Mouse (Mus musculus) spleen, adult 2 months (tissue): Measurements from ENCODE around the gene Ncam2.

Experiments
- CTCF ChIP-seq: fragments of 200-500 bp; IDR thresholded peaks from 2 replicates; pipeline ENCODE4 v1.5.1; 2011; ENCODE audit warnings: mild to moderate bottlenecking, inconsistent platforms; ENCODE audit not compliant: insufficient read depth, insufficient read length, insufficient replicate concordance; ENCODE audit errors: extremely low read depth
- POLR2A ChIP-seq: fragments of 200-500 bp; IDR thresholded peaks from 2 replicates; pipeline ENCODE4 v1.6.1; 2011; ENCODE audit warnings: low read depth, low read length, inconsistent platforms

DNA sequence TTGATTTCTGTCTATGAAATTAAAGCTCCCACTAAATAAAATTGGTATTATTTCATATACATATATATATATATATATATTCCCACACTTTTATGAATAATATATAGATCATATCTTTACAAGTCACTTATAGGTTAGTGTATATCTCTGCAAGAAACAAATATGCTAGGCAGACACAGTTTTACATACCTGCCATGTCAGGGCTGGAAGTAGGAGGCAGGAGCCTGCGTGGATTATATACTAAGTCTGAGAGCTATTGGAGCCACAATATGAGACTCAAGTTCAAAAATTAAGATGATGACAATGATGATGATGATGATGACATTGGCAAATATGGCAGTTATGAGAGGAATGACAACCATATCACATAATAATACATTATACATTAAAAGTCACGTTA is 85.4 kb downstream of the Ncam2 start:
- TF ChIP-seq CTCF, result no peak
- TF ChIP-seq POLR2A, result no peak
